Mouse (Mus musculus): ENCODE data around the gene Zfp354a.
"Not testable (repeated sequence)": the region's sequence is repeated elsewhere in the genome, so short reads cannot be mapped to it uniquely, and the experiment has no call there.

The Zfp354a gene

GRCm38 (mm10) chr11:51059151-51059571, at the start of gene Zfp354a:
Gene Zfp354a, plus strand, starts transcription at chr11:51059257.
- DNase-seq (ENCODE audit: low spot score) = peak; percentile 56

GRCm38 (mm10) chr11:51011821-51012220, 47.2 kb upstream of the Zfp354a start:
- DNase-seq (ENCODE audit: low spot score) = no peak

GRCm38 (mm10) chr11:51013936-51014335, 45.1 kb upstream of the Zfp354a start, which contains the start of gene Olfr54:
Gene Olfr54, plus strand, starts transcription at chr11:51014236.
- DNase-seq (ENCODE audit: low spot score) = no peak

- no peak for DNase-seq (ENCODE audit: low spot score)
These were observed 42.7 kb upstream of the Zfp354a start for GRCm38 (mm10) chr11:51016341-51016740.

- not testable (repeated sequence) for DNase-seq (ENCODE audit: low spot score)
These were observed 32.2 kb upstream of the Zfp354a start for GRCm38 (mm10) chr11:51026811-51027210.

- DNase-seq (ENCODE audit: low spot score) = not testable (repeated sequence)
These were observed 29.7 kb upstream of the Zfp354a start for GRCm38 (mm10) chr11:51029381-51029780.

- no peak for DNase-seq (ENCODE audit: low spot score)
These were observed 28.8 kb upstream of the Zfp354a start for GRCm38 (mm10) chr11:51030225-51030624.

- DNase-seq (ENCODE audit: low spot score) = peak; percentile 12
These were observed 26.2 kb upstream of the Zfp354a start for GRCm38 (mm10) chr11:51032851-51033250.

GRCm38 (mm10) chr11:51034141-51034540, 24.9 kb upstream of the Zfp354a start:
- DNase-seq (ENCODE audit: low spot score) = not testable (repeated sequence)

GRCm38 (mm10) chr11:51035951-51036350, 23.1 kb upstream of the Zfp354a start:
- no peak for DNase-seq (ENCODE audit: low spot score)

- DNase-seq (ENCODE audit: low spot score) = not testable (repeated sequence)
These were observed 14.3 kb upstream of the Zfp354a start for GRCm38 (mm10) chr11:51044776-51045175.

- not testable (repeated sequence) for DNase-seq (ENCODE audit: low spot score)
These were observed 11.2 kb upstream of the Zfp354a start, which contains the start of gene Olfr1375 for GRCm38 (mm10) chr11:51047809-51048208. Gene Olfr1375, plus strand, starts transcription at chr11:51048109.

- DNase-seq (ENCODE audit: low spot score) = no peak
These were observed 7.4 kb upstream of the Zfp354a start for GRCm38 (mm10) chr11:51051678-51052077.

GRCm38 (mm10) chr11:51053230-51053629, 5.8 kb upstream of the Zfp354a start:
- no peak for DNase-seq (ENCODE audit: low spot score)

GRCm38 (mm10) chr11:51059640-51060039, 583 bp downstream of the Zfp354a start:
- DNase-seq (ENCODE audit: low spot score) = no peak

- DNase-seq (ENCODE audit: low spot score) = no peak
These were observed 1.9 kb downstream of the Zfp354a start for GRCm38 (mm10) chr11:51060981-51061380.

- no peak for DNase-seq (ENCODE audit: low spot score)
These were observed 4.2 kb downstream of the Zfp354a start for GRCm38 (mm10) chr11:51063276-51063675.

GRCm38 (mm10) chr11:51063841-51064240, 4.8 kb downstream of the Zfp354a start:
- no peak for DNase-seq (ENCODE audit: low spot score)

- no peak for DNase-seq (ENCODE audit: low spot score)
These were observed 25.5 kb downstream of the Zfp354a start for GRCm38 (mm10) chr11:51084527-51084926.

- no peak for DNase-seq (ENCODE audit: low spot score)
These were observed 26.2 kb downstream of the Zfp354a start for GRCm38 (mm10) chr11:51085269-51085668.

- DNase-seq (ENCODE audit: low spot score) = no peak
These were observed 48.2 kb downstream of the Zfp354a start for GRCm38 (mm10) chr11:51107261-51107660.

- DNase-seq (ENCODE audit: low spot score) = no peak
These were observed 51.6 kb downstream of the Zfp354a start for GRCm38 (mm10) chr11:51110621-51111020.

Data from urinary bladder, postnatal 25 days (tissue).